Mouse (Mus musculus) naive thymus-derived CD4-positive, alpha-beta T cell, adult 2 months (primary cell): ENCODE data around the gene Lhfp.

Source experiments
- DNase-seq: peaks from one replicate; pipeline ENCODE4 v3.0.0-alpha.2; 2011; ENCODE audit warnings: low read depth

Lhfp gene

DNA sequence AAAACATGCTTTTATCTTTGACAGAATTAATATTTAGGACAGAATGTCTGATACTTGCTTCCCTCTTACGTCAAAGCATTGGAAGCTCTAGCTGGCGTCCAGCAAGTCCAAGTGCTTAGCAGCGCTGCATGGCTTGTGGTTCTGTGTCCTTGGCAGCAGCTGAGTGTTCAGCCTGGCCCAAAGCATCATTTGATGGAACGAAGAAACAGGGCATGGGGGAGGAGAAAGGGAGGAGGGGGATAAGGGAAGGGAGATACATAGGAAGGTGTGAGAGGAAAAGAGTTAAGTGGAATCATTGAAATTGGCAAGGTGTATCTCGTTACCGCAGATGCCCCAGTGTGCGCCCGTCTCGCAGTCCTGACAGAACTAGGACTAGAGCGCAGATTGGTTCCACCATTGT lies 124.0 kb downstream of the Lhfp start:
- DNase-seq = no peak

DNA sequence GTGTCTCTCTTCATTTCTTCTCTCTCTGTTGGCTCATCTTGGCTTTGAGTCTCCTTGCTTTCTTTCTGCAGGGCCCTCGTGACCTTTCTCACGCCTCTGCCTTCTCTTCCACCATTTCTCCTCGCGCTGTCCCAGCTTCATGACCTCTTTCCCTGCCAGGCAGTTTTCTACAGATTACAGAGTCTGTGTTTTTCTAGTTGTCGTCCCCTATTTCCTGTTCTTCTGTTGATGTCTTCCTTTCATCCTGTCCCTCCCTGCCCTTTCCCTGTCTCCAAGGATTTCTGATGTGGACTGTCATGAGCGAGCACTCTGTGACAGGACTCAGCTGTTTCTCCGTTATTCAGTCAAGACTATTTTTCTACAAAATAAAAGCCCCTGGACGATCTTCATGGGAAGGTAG lies 124.7 kb downstream of the Lhfp start:
- no peak for DNase-seq

DNA sequence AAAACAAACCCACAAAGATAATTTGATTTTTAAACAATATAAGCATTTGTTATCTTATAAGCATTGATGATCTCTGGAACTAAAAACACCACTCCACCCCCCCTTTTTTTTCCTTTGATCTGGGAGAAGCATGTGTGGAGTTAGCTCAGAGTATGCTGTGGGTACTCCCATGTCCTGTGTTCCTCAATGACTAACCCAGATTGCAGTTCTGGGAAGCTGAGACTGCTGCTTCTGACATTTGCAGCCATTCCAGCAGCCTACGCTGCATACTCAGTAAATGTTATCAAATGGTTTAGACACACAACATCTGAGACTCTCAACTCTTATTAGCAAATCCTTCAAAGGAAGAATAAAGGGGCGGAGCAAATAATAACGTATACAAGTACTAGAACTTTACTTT lies 128.2 kb downstream of the Lhfp start:
- DNase-seq = no peak

DNA sequence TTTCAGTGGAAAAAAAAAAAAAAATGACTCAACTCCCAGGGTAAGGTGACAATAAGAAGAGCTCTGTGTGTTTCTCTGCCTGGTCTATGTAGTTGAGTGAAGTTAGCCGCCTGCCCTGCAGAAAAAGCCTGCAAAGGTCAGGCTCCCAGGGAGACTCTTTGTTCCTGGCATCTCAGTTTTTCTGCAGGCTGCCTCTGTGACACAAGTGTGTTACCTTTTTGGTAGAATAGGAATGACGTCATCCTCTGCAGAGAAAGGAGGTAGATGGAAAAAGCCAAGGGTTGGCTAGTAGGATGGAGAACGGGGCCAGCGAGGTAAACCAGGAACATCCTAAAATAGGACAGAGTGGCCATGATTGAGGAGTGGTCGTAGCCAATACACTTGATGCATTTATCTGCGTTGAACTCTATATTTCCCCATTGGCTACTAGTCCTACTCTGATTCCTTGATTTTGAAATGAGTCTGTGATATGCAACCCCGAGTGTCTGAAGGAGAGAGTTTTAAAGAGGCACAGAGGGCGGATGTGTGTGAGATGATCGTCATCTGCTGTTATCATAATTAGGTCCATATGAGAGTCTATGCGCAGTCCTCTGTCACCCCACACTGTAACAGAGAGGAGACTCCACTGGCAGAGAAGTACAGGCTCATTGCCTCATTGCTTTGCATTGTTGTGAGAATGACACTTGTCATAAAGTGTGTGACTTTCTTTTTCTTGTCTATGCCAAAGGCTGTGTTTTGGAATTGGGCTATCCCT lies 132.2 kb downstream of the Lhfp start:
- DNase-seq = no peak

DNA sequence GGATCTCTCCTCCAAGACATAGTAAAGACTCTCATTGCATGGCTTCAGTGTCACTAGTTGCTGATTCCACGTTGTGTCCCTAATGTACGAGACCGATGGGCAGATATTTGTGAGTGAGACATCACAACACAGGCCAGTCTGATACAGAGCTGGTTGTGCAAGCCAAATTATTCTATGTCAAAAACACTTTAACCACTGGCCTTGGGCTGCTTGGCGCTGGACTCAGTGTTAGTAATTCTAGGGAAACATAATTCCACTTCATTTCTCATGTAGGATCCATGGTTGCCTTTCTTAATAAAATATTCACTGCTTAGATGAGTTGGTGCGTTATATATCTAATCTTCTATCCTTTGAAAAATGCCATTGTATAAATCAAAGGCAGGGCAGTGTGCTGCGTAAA lies 138.6 kb downstream of the Lhfp start:
- no peak for DNase-seq

DNA sequence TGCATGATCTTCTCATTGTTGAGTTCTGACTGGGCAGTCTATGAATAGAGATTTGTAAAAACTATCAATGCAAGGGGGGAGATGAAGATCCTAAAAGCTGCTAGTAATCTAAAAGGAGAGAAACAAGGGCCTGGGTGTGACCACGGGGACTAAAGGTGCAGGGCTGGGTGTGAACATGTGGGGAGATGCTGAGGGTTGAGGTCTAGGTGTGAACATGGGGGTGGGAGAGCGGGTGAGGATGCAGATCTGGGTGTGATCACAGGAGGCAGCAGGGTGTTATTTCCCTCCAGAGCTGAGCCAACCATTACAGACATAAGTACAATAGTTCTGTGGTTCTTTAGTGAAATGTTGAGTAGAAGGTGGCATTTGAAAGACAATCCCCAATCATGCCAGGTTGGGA lies 144.1 kb downstream of the Lhfp start:
- DNase-seq = no peak

DNA sequence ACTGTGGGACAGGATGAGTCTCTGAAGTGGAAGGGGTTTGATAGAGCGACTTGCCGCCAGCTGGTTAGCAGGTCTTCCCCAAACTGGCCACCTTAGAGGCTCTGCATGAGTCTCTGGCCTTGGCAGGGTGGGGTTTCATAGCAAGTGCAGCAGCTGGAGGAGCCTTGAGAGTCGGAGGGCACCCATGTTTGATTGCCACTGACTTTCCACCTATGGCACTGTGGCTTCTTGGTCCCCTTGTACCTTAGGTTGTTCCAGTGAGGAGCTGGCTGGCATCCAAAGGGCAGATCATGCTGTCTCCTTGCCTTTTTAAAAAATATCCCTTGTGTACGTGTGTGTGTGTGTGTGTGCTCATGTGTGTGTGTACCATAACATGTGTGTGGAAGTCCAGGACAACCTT lies 152.1 kb downstream of the Lhfp start:
- no peak for DNase-seq

DNA sequence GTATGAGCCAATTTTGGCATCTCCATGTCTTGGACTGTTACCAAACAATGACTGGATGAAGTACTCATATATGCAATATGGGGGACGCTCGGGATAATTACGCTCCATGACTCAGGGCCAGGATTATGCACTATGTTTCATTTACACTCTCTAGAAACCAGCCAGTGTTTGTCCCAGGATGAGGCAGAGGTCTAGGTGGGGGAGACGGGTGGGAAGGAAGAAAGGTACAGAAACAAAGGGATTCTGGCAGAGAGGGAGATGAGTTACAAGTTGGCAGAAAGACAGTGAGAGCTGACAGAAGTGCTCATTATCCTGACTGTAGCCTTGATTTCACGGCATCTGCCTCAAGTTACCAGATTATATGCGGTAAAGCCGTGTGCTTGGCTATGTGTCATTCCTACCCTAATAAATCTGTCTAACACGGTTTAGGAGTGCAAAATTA lies 154.4 kb downstream of the Lhfp start:
- no peak for DNase-seq

DNA sequence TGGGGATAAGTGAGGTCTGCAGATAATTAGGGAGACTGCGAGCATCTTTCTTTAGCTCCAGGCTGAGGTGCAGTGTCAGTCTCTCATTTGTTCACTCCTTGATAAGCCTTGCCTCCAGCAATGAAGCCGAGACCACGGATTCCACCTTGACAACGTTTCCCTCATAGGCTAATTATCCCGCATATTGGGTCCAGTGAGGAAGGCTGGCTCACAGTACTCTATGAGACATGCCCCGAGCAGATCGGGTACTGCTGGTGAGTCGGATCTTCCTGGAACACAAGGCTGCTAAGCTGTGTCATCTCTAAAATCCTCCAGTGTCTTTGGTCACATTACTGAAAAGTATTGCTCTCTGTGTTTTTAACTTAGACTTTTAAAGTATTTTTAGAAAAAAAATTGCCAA lies 158.8 kb downstream of the Lhfp start:
- no peak for DNase-seq

DNA sequence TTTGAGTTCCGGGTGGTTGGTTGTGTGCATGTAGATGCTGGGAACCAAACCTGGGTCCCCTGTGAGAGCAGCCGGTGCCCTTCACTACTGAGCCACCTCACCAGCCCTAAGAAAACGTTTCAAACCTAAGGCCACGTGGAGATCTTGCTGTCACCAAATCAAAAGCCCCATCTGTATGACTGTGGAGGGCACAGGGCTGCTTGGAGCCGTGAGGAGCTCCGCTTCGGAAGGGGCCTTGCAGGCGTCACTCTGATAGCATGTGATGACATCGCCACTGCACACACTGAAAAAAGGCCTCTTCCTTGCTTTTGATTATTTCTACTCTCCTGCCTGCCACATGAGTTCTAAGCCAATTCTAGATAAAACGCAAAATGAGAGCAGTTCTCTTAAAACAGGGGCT lies 159.5 kb downstream of the Lhfp start:
- DNase-seq = no peak

DNA sequence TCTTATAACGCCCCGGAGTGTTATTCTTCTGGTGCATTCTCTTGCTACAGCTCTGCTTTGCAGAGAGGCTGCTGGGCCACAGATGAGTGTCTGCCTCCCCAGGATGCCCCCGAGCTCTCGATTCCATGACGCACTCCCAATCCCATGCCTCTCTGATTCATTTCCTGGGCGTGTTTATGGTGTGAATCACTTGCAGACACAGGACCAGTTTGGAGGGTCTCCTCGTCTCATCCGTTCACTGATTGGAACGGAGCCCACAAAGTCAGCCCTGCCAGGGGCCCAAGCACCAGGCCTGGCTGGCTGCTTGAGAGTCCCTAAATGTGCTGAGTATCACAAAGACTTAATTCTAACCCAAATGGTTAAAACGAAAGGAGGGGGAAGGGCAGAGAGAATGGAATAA lies 160.3 kb downstream of the Lhfp start:
- no peak for DNase-seq

DNA sequence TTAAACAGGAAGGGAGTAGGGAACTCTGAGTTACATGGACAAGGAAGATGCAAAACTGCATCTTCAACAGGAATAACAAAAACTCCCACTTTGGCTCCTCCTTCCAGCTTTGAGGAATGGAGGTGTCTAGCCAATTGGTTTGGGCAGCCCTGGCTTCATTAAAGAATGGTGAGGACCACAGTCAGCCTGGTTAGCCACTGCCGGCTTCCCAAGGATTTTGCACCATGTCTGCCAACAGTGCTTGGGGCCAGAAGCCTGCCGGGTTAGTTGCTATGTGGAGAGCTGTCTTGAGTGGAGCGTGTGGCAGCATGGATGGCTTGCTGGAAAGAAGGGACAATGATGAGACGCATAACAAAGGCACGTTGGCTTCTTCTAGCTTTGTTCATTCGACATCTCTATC lies 160.9 kb downstream of the Lhfp start:
- DNase-seq = no peak

DNA sequence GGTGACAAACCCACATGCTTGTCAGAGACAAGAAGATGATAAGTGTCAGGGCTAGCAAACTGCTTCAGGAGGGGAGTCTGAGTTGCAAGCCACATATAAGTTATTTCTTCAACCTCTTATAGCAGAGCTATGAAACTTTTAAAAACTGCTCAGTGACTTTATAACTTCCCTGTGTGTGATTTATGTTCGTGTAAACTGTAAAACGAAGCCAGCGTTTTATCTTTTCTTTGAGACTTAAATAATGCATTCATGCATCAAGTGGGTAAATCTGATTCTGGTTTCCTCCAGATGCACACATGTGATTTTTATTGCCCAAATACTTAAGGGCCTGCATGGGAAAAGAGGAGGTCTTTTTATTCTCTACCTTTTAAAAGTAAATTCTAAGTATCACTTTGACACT lies 161.4 kb downstream of the Lhfp start:
- no peak for DNase-seq

DNA sequence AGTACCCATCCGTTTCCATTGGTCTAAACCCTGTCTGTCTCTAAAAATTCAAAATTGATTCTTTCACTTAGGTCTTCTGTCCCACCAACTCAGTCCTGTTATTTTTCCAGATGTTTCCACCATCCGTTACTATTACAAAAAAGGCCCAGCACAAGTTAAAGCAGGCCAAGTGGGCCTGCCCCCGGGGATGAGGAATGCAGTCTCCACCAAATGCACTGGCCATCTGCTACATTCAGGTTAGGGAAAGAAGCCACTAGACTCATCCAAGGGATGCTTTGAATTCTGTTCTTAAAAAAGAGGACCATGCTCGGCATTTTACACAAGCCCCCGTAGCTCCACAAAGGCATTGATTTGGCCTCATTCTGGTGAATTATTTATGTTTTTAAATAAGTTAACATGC lies 162.3 kb downstream of the Lhfp start:
- no peak for DNase-seq

DNA sequence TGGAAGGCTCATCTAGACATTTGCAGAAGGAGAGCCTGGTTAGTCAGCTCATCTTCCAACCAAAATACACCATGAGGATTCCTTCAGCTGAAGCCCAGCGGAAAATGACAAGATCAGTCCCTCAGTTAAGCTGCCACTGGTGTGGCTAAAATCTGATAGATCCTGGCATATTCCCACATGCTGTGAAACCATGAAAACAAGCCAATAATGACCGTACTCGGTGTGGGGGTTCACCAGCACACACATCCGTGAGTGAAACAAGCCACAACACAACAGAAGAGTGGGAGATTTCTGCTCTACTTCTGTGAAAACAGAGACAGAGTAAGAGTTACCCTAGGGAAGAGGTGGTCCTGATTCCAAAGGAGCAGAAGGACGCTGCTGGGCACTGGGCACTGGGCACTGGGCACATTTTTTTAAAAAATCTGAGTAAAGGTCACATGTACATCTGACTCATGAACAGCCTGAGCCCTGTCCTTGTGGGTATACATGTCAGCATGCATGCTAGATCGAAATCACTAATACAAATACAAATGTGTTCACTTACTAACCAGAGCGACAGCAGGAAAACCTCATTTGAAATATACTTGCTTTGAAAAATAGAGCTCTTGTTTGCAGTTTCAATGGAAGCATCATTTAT lies 163.1 kb downstream of the Lhfp start:
- no peak for DNase-seq

DNA sequence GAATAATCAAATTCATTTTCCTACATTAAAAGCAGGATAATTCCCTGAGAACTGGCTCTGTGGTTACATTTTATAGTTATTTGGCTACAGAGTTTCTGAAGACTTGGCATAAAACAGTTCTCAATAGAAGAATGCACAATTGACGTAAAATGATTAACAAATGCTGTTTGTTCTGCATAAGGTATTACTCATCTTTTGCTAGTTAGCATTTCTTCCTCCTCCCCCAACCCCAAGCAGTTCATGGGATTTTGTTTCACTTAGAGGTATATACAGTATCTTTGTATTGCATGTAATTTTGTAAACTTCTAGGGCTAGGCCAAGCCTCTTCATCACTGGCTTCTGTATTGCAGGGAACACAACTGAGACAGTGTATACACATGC lies 163.6 kb downstream of the Lhfp start:
- DNase-seq = no peak

DNA sequence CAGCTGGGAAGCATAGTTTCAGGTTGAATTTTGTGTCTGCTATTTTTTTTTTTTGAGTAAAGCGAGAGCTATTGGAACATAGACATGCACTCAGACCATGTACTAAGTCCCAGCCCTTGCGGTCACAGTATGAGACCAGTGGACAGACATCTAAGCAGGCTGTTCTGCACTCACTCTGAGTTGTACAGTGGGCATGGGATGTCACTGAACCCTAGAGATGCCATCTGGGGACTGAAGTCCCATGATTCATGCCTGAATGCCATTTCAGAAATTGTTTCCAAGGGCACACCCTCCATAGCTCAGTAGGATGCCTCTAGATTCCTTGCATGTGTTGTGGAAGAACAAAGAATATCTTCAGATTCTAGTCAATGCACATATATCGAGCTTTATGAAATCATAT lies 164.4 kb downstream of the Lhfp start:
- no peak for DNase-seq

DNA sequence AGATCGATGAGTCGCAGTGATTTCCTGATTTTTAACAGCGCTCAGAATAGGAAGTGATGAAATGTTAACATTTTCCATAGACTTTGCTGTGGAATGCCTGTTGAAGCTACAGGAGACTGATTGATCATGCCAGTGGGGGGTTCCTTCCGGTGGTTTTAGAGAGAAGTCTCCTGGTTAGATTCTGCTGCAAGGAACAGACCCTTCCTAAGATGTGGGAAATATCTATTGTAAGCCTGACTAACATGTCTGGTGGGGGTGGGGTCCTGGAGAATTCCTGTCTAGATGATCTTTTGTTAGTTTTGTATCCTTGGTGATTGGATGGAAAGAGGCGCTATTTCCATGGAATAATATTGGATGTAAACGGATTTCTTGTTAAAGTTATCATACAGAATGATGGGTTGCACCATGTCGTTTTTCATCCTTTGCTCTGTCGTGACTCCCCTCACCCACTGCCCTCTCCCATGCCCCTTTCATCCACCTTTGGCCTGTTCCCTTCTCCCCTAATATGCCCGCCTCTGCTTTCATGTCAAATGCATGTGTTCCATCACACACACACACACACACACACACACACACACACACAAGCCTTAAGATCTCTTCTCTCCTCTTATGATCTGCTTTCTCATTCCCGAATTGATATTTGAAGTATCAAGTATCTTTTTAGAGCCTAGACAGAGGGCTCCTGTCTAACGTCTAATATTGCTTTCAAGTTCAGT lies 165.3 kb downstream of the Lhfp start:
- DNase-seq = no peak

DNA sequence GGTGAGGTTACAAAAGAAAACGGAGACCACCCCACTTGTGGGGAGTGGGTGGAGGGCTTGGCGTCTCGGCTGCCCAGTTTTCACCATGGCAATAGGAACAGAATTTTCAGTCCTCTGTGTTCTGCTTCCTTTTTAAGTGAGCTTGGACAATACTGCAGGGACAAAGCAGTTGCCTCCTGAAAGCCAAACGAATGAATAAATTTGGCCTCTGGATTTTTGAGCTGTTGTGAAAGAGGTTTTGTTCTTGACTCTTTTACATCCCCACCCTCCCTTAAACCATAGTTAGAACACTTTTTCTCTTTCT lies 165.8 kb downstream of the Lhfp start:
- no peak for DNase-seq

DNA sequence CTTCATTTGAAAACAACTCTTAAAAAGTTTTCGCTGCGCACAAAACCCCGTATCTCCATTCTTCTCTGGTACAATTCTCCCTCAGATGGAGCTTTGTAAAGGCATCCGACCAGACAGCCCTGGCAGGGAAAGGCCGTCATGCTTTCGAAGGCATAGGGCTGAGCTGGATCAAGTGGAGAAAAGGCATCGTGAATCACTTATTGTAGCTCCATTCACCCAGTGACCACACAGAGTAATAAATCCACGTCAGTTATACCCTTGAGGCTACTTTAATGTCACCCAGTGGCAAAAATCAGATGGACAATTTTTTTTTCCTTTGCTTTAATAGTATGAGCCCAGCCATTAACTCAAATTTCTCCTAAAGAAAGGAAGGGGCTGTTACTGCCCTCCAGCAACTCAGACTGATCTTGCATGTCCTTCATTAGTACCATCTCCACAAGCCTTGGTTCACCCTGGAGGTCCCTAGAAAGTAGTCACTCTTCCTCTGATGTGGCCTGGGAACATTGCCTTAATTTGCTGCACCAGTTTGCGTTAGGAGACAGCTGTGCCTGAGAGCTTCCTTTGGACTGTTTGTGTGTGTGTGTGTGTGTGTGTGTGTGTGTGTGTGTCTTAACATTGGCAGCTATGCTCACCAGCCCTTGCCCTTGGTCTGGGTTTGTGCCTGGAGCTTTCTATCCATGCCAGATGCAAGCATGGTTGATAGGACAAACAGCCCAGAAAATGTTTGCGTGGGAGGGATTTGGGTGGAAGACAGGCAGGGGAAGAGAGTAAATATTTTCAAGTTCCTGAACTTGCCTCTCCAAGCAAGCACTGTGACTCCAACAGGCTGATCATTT lies 169.6 kb downstream of the Lhfp start:
- DNase-seq = no peak

DNA sequence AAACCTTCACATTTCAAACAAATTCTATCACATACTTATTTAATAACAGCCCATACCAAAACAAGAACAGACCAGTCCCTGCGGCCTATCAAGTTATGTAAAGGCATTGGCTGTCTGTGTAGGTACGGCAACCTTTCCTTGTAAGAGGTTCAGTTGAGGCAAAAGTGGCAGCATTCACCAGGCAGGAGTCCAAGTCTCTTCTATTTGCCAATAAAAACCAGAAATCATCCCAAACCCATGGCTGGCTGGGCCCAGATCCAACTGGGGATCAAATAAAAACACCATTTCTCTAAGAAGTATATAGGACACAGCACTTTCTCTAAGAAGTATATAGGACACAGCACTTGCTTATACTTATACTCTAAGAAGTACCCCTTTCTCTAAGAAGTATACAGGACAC lies 171.3 kb downstream of the Lhfp start:
- no peak for DNase-seq

DNA sequence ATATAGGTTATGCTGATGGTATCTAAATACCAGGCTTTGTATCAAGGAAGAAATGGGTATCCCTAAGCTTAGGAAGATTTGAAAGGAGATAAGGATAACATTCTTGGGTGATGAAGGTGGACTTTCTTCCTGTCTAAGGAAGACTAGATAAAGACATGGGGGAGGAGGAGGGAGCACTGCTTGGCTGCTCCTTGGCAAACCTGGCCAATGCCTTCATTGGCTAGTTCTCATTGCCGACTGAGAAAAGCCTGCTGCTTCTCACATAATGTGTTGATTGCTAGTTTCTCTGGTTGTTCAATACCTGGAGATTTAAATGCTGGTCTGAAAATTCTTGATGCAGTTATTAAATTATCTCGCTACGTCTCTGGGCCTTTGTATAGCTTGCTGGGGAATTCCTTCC lies 172.0 kb downstream of the Lhfp start:
- DNase-seq = no peak

DNA sequence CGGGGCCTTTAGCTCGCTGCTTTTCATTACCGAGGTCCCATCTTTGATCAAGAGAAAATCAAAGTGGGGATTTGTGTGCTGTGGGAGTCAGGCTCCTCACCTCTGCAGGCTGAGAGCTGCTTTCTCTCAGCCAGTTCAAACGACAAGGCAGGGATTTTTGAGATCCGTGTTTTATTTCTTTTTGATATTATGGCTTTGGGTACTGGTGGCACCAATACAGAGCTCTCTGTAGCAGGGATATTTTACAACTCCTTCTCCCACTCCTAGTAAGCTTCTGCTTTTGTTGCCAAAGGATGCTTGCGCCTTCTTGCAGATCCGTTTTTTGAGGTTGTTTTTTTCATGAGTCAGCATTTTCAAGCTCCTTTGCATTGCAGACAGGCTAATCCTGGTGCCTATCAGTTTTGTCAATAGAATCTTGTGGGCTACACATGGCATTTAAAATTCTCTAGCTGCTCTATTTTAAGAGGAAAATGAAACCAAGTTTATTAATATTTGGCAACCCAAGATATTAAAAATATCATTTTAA lies 172.5 kb downstream of the Lhfp start:
- no peak for DNase-seq
